Mouse (Mus musculus): ENCODE data around the gene Lcn12. TPM values are rescaled to one million over a fixed set of nuclear protein-coding genes. Genes with fewer than 3 reads are reported as not detected.

The Lcn12 gene
- total RNA-seq, 2 experiments from 2014 or later = not detected

DNA sequence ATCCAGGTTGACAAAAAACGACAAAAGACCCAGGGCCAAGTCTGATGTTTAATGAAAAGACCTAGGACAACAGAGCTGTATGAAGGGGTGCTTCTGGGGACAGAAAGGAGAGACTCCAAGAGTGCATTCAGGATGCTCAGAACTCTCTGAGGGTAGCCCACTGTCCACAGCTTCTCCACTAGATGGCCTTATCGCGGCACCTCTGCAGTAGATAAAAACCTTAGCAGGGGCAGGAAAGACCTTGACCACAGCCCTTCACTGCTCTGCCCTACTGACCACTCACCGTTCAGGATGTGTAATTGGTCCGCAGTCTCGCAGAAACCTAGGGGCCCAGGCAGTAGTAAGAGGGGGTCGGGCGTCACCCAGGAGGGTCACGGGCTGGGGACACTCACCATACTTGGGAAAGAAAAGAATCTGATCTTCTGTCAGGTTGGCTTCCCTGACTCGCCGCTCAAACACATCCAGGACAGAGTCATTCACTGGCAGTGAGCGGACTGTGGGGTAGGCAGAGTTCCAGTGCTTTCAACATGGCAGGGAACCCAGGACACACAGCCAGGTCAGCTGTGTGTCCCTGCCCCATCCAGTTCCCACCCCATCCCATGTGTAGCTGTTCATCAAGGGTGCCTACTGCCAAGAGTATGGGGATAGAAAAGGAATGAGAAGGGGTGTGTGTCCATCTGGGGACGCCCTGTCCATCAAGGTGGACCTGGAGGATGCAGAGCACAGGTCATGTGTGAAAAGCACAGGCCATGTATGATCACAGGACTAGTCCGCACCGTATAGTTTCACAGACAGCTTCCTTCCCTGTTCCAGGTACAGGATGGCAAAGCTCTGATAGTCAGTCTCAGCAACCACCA is 5.1 kb upstream of the Lcn12 start:
- DNase-seq (ENCODE audit: low spot score) = no peak
- intact Hi-C loops (cut with DNase I) = no loop called here

DNA sequence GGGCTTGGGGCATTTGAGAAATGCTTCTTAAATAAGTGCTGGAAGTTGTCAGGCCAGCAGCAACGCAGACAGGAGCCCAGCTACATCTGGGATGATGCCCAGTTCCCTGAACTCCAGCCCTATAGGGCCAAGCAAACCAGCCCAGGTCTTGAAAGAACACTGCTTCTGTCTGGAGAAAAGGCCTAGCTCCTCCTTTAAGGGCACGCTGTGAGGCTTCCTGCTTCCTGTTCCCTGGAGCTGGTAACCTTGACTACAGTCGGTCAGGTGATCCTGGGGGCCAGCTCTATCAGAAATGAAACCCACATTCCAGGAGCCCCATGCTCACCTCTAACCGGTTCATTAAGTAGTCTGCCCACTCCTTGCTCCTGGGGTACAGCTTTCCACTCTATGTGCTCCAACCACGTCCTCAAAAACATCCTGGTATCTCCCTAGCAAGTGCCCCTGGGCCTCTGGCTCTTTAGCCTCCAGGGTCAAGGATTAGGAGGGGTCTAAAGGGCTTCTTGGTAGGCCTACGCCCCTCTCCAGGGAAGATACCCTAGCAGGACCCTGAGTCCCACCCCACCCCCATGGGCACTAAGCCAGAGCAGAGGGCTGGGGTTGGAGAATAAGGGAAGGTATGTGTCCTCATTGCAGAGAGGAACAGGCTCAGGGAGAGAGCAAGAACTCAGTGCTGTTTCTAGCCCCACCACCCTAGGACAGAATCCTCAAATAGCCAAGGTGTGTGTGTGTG is 4.3 kb upstream of the Lcn12 start:
- DNase-seq (ENCODE audit: low spot score) = no peak
- intact Hi-C loops (cut with DNase I) = no loop called here

DNA sequence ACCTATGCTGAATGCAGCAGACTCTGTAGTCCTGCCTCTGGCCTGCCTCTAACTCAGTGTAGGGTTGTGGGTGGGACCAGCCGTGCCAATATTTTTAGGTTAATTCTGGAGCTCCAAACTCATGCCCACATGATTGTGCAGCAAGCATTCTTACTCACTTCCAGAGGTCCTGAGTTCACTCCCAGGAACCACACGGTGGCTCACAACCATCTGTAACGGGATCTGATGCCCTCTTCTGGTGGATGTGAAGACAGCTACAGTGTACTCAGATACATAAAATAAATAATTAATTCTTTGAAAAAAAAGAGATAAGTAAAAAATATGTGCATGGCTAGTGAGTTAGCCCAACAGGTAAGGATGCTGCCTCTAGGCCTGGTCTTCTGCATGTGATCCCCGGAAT is 2.8 kb upstream of the Lcn12 start:
- DNase-seq (ENCODE audit: low spot score) = no peak
- intact Hi-C loops (cut with DNase I) = no loop called here

DNA sequence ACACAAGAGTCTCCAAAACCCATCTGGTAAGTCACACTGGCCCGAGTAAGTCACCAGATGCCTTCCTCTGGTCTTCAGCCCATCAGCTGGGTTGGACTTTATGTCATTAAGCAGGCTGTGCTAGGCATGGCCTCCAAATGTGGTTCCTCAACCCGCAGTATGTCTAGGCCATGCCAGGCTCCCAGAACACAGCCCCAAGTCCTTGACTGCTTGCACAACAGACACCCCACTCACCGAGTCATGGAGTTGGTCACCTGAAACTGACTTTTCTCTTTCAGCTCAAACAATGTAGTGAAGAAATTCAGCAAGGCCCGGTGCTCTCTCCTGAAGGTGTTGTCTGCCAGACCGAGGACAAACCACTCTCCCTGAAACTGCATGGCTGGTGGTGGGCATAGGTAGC is 723 bp downstream of the Lcn12 start:
- no peak for DNase-seq (ENCODE audit: low spot score)
- intact Hi-C loops (cut with DNase I) = no loop called here

DNA sequence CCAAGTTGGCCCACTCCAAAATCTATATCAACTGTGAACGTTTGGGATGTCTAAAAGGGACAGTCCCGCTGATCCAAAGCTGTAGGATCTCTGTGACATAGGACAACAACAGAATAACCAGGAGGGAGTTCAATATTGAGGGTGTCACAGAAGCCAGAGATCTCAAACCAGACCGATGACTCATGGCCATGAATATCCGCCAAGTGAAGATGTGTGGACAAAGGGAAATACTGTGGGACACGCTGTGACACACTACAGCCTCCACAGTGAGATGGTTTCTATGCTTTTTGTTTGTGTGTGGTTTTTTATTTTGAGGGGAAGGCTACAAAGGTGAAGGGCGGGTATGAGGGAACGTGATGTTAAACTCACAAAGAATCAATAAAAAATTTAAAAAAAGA is 5.0 kb downstream of the Lcn12 start:
- intact Hi-C loops (cut with DNase I) = no loop called here
- no peak for DNase-seq (ENCODE audit: low spot score)

DNA sequence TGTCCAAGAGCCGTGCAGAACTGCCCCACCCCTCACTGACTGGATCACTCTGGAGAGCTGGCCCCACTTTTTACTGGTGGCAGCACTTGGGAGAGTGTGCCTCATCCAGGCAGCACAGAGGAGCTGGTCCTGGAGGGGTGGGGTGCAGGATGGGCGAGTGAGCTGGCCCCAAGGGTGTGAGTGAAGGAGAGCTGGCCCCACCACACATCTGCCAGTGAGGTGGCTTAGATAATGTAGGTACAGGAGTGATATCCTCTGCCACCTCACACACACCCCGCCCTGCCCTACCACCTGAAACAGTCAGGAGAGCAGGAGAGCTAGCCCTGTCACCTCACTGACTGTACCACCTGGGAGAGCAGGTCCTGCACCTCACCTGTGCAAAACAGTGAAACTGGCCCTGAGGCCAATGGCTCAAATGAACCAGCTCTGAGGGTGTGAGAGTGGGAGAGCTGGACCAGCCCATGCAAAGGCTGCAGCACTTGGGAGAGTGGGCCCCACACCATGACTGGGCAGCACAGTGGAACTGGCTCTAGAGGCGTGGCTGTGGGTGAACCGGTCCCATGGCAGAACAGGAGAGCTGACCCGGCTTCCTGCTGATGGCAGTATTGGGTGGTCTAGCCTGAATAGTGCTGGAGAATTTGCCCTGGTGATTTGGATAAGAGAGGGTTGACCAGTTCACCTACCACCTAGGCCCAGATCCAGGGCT is 5.6 kb downstream of the Lcn12 start:
- intact Hi-C loops (cut with DNase I) = no loop called here
- DNase-seq (ENCODE audit: low spot score) = no peak

DNA sequence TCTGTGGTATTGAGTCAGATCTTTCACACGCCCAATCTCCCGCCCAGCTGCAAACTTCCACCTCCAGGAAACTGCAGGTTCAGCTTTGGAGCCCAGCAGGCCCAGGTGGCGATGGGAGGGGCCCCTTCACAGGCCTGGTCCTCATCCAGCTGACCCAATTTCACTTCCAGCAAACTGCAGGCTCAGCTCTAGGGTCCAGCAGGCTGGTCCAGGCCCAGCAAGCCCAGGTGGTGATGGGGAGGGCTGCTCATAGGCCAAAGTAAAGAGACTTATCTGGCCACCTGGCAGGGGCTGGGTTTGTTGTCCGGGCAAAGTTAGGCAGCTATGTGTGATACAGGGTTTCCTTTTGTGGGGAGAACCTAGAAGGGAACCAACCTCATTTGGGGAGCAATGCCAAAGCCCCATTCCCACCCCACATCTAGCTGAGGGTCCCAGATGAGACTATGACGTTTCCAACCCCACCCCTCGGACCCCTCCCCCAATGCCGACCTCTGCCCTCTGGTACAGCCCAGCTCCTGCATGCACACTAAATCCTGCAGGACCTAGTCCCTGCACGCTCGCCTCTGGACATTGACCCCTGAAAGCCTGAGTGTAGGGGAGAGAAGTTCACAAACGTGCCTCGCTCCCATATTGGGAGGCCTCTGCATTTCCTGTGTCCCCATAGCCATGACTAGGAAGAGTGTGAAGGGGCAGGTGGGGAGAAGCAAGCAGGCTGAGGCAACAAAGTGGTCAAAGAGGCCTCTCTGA is 8.6 kb downstream of the Lcn12 start:
- intact Hi-C loops (cut with DNase I) = loop anchor here (5.0 kb wide), 1 partner anchor 108 kb away; no protein-coding TSS in a partner anchor
- no peak for DNase-seq (ENCODE audit: low spot score)

DNA sequence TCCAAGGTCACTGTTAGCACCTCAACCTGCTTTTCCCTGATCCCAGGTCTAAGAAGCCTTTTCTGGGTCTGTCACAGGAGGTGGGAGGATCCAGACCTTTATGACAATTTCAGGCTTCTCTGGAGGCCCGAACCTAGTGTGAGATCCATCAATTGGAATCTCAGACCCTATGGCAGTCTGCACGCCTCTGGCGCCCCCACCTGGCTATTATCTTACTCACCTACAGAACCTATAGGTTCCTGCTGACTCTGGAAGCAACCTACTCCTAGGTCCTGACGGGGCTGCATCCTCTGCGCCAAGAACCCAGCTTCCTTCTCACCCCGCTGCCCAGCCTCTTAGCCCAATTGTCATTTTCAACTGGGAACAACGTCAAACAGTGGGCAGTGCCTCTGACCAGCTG is 10.7 kb downstream of the Lcn12 start:
- no peak for DNase-seq (ENCODE audit: low spot score)
- intact Hi-C loops (cut with DNase I) = loop anchor here (1.0 to 5.0 kb wide), 2 partner anchors 62 to 106 kb away; no protein-coding TSS in a partner anchor

DNA sequence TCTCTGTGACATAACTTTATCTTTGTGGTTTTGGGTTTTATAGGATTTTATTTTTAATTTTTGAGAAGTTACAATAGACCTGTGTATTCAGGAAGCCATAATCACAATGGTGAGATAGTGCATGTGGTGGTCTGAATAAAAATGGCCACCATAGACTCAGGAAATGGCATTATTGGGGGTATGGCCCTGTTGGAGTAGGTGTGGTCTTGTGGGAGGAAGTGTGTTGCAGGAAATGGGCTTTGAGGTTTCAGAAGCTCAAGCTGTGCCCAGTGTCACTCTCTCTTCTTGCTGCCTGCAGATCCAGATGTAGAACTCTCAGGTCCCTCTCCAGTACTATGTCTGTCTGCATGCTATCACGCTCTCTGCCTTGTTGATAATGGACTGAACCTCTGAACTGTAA is 13.2 kb downstream of the Lcn12 start:
- intact Hi-C loops (cut with DNase I) = loop anchor here (5.0 kb wide), 1 partner anchor 103 kb away; no protein-coding TSS in a partner anchor

DNA sequence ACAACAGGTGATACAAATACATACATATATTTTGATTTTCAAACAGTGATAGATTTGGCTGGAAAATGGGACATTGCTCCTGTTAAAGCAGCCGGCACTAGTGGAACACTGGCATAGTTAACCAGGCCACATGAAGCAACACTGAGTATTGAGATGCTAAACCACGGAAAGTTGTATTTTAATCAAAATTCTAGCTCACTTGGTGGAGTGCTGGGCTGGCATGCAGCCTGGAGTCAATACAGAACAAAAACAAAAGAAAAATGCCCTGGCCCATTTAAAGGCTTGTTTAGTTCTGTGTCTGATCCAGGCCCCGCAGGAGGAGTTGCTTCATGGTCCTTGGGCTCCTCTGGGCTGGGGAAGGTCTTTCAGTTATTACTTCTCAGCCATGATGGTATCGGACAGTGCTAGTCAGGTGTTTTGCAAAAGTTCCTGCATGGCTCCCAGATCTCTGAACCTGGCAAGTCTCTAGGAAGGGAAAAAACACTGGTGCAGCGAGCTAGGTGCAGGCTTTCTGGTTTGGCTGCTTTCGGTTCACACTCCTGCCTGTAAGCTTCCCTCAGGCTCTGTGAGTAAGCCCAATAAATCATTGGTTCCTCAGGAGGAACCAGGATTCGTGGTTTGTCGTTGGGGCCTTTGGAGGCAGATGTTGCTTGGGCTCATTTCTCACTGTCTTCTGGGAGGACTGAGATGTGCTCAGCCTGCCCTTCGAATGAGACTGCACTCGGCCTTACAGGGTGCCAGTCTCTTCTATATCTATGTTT is 14.0 kb downstream of the Lcn12 start:
- DNase-seq (ENCODE audit: low spot score) = no peak
- intact Hi-C loops (cut with DNase I) = loop anchor here (5.0 kb wide), 1 partner anchor 102 kb away; no protein-coding TSS in a partner anchor

More for the DNA sequence above, 13.2 kb downstream of the Lcn12 start:
- no peak for DNase-seq (ENCODE audit: low spot score)

DNA sequence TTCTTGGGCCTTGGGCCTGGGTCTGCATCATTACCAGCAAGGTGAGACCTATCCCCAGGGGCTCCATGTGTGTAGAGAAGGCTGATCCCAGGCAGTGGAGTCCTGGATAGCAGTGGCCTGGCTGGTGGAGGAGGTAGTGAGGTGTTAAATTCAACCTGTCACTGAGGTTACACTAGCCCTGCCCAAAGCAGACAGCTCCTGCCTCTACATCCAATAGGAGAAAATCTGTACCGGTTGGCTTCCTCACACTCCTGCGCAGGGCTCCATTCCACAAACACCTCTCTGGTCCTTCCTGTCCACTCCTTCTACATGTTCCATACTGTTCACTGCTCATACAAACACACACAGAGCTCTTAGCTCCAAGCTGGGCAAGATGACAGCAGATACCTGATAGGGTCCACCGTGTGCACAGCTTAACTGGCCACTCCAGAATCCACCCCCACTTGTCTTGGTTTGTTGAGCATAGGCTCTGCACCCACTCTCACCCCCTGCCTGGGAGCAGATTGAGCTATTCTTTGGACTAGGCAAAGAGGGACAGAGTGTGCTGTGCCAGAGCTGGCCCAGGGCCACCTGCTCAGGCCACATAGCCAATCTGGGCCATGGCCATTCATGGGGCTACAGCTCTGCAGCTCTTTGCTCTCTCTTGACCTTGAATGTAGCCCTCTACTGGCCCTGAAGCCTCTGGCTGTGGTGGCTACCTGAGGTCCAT is 15.6 kb downstream of the Lcn12 start:
- DNase-seq (ENCODE audit: low spot score) = no peak
- intact Hi-C loops (cut with DNase I) = no loop called here

DNA sequence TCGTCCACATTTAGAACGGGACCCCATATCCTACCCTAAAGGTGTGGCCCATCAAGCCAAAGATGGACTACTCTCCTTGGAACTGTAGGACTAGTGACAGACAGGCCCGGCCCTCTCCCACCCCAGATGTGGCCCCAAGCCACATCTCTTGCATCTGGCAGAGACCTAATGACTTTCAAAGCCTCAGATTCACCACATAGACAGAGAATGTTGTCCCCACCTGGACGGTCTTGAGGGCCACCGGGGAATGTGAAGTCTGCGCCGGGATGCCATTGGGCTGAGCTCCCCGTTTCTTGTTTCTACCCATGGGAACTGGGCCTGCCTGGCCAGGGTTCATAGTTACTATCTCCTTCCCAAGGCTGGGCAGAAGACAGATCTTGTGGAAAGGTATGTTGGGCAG is 16.2 kb downstream of the Lcn12 start:
- intact Hi-C loops (cut with DNase I) = no loop called here
- DNase-seq (ENCODE audit: low spot score) = no peak

DNA sequence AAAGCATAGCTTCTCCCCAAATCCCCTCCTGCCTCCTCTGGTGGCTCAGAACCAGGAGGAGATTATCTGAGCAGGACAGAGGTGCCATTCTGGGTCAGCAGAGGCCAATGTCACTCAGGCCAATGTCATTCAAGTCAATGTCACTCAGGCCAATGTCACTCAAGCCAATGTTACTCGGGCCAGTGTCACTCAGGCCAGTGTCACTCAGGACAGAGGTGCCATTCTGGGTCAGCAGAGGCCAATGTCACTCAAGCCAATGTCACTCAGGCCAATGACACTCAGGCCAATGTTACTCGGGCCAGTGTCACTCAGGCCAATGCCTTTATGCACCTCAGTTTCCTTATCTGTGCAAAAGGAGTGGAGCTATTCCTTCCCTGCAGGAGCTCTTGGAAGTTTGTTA is 21.2 kb downstream of the Lcn12 start:
- DNase-seq (ENCODE audit: low spot score) = no peak
- intact Hi-C loops (cut with DNase I) = no loop called here

DNA sequence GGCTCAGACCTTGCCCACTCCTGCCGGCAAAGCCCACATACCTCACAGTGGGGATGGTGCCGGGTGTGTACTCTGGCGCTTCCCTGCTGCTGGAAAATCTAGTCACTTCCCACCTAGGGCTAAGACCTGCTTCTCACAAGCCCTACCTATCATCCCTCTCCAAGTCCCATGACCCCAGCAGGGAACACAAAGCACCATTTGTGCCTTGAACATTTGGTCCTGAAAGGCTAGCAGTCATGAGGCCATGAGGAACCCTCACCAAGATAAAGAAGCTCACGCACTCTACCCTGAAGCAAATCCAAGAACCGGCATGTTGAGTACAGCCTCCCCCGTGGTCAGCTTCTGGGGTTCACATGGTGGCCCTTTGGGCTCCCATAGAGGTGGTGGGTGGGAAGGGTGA is 23.7 kb downstream of the Lcn12 start, which contains the start of gene Ptgds:
Ptgds (minus strand) TSS at position 78 of the 400 bp plus-strand sequence.
- no peak for DNase-seq (ENCODE audit: low spot score)
- intact Hi-C loops (cut with DNase I) = no loop called here

DNA sequence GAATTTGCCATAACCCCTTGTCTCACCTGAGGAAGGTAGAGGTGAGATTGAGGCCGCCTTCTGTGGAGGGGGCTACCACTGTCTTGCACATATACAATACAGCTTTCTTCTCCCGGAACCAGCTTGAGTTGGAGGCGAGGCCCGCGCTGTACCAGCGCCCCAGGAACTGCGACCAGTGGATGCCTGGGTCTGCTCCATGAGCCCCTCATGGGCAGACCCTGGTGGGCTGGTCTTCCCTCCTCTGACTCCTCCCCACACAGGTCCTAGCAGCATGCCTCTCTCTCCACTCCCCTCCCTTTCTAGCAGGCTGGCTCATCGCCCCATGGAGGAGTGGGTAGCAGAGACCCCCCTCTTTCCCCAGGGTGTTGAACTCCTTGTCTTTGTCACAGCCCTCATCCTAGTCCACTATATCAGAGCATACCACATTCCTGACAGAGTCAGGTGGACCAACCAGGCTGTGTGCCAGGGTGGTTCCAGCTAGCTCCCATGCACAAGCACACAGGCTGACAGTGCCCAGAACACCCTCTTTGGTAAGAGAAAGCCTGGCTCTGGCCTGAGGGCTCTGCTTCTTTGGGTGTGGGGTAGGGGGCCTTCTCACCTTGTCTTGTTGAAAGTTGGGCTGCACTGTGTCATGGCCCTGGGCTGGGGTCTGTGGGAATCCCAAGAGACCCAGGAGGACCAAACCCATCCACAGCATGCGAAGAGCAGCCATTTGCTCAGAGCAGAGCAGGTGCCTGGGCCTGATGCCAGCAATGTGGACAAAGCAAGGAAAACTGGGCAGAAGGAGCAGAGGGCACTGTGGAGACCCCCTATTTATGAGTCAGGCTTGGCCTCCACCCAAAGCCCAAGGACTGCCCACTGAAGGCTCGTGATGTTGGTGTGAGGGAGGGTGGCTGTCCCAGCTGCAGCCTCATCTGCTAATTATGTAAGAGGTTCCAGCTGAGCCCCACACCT is 24.5 kb downstream of the Lcn12 start:
- intact Hi-C loops (cut with DNase I) = no loop called here
- no peak for DNase-seq (ENCODE audit: low spot score)

DNA sequence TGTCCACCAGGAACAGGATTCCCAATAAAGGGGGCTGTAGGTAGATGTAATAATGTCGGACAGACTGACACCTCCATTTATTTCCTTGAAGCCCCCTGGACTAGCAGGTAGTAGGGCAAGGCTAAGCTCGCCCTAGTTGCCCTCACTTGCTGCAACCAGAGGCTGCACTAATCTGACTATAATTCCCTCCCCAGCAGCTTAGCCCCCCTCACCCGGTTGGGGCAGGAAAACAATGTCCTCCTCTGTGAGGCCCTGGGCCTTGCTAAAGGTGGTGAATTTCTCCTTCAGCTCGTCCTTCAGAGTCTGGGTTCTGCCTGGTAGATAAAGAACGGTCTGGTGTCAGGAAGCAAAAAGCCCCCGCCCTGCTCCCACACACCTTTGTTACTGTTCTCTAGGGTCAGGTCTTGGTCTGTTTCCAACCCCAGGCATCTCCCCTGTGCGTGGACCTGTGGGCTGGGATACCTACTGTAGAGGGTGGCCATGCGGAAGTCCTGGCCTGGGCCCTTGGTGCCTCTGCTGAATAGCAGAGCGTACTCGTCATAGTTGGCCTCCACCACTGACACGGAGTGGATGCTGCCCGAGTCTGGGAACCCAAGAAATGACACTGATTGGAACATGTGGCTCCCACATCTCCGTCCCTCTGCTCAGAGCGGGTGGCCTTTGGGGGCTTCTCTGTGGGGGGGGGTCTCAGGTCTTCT is 26.0 kb downstream of the Lcn12 start:
- no peak for DNase-seq (ENCODE audit: low spot score)
- intact Hi-C loops (cut with DNase I) = no loop called here

Measured in heart, postnatal 25 days (tissue).